Mouse (Mus musculus) gastrocnemius, adult 2 months (tissue): ENCODE results near the gene Noxo1. TPM values are rescaled to one million over a fixed set of nuclear protein-coding genes. Genes with fewer than 3 reads are reported as not detected.

ENCODE experiments used
- DNase-seq: peaks from one replicate; pipeline ENCODE4 v3.0.0; 2022
- H3K27ac ChIP-seq: fragments of 200-600 bp; 2 replicates; pipeline ENCODE4 v1.8.1; 2022; ENCODE audit warnings: mild to moderate bottlenecking
- H3K4me3 ChIP-seq: fragments of 200-600 bp; 2 replicates; pipeline ENCODE4 v1.8.1; 2022; ENCODE audit warnings: mild to moderate bottlenecking, moderate library complexity
- CTCF ChIP-seq: fragments of 200-600 bp; IDR thresholded peaks from 2 replicates; pipeline ENCODE4 v1.8.1; 2022; ENCODE audit warnings: antibody characterized with exemption, mild to moderate bottlenecking, moderate library complexity
- intact Hi-C: fragments of 180-260 bp; cut with DNase I; formaldehyde crosslinking; loops from one replicate; pipeline ENCODE4 v1.15.1; 2025
- total RNA-seq, 2 experiments: library from RNA; stranded (reverse); gene quantifications; 2 replicates each; pipeline ENCODE4 v1.2.3; 2021

Gene Noxo1
- total RNA-seq, 2 experiments from 2014 or later = 0.56 to 0.74 TPM

- intact Hi-C loops = no loop called here
- no peak within 1 kb of the TSS for H3K27ac ChIP-seq
- peak within 1 kb of the TSS; percentile 67 for H3K4me3 ChIP-seq
- no peak for DNase-seq
- TF ChIP-seq CTCF = no peak
Measured at GRCm38 (mm10) chr17:24689251-24690081, 6.6 kb upstream of the Noxo1 start, which contains the start of gene Syngr3. Gene Syngr3, minus strand, starts transcription at chr17:24689955.

GRCm38 (mm10) chr17:24692385-24692784 is 3.6 kb upstream of the Noxo1 start:
- H3K4me3 ChIP-seq = no peak overlapping the region
- H3K27ac ChIP-seq = no peak overlapping the region
- intact Hi-C loops = no loop called here
- no peak for TF ChIP-seq CTCF
- DNase-seq = no peak

- DNase-seq = no peak
- intact Hi-C loops = no loop called here
- TF ChIP-seq CTCF = no peak
Measured at GRCm38 (mm10) chr17:24695326-24696010, 566 bp upstream of the Noxo1 start.

DNA sequence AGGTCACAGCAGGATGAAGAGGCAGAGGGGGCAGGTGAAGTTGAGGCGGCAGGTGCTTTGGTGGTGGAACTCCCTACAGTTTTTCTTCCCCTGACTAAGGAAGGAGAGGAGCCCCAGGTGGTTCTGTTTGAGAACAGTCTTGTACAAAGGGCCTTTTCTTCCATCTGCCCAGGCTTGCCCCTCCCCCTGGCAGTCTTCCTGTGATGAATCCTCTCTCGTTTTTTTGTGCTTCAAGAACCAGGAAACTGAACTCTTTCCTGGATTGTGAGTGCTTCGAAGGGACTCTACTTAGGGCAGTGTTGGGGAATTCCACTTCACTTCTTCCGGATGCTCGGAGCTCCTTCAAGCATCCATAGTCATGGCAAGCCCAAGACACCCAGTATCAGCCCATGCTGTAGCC is 2.0 kb downstream of the Noxo1 start:
- intact Hi-C loops = no loop called here
- Histone ChIP-seq H3K27ac (no peak overlapping the region), H3K4me3 (no peak overlapping the region)
- TF ChIP-seq CTCF = no peak
- DNase-seq = no peak

More at GRCm38 (mm10) chr17:24695326-24696010, 566 bp upstream of the Noxo1 start:
- peak overlapping the region; percentile 82 for H3K4me3 ChIP-seq
- peak overlapping the region; percentile 92 for H3K27ac ChIP-seq

DNA sequence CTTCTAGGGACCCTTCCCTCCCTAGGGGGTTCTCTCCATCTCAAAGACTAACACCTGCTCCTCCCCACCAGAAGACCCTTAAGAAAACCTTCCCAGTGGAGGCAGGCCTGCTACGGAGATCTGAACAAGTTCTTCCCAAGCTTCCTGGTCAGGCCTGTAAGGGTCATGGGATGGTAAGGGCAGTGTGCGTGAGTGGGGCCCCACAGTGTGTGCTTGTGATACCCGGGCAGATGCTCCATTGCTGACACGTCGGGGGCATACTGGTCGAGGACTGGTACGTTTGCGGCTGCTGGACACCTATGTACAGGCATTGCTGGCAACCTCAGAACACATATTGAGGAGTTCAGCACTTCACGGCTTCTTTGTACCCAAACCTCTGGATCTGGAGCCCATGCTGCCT is 2.7 kb downstream of the Noxo1 start:
- no peak for TF ChIP-seq CTCF
- H3K4me3 ChIP-seq = no peak overlapping the region
- DNase-seq = no peak
- no peak overlapping the region for H3K27ac ChIP-seq
- intact Hi-C loops = no loop called here

DNA sequence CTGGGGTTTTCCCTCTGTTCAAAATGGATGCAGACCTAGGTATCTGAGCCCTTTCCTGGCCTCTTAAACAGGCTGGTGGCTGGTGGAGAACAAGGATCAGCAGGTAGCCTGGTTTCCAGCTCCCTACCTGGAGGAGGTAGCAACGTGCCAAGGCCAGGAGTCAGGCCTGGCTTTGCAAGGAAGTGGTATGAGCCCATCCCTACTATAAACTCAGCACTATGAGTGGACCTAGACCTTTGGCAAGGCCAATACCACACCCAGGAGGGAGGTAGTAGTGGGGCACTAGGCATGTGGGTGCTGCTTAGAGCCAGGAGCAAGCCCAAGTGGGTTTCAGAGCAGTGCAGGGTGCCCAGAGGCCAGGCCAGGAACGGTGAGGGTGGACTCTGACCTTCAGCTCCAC is 3.4 kb downstream of the Noxo1 start:
- H3K4me3 ChIP-seq = no peak overlapping the region
- TF ChIP-seq CTCF = no peak
- no peak for DNase-seq
- H3K27ac ChIP-seq = no peak overlapping the region
- intact Hi-C loops = no loop called here

DNA sequence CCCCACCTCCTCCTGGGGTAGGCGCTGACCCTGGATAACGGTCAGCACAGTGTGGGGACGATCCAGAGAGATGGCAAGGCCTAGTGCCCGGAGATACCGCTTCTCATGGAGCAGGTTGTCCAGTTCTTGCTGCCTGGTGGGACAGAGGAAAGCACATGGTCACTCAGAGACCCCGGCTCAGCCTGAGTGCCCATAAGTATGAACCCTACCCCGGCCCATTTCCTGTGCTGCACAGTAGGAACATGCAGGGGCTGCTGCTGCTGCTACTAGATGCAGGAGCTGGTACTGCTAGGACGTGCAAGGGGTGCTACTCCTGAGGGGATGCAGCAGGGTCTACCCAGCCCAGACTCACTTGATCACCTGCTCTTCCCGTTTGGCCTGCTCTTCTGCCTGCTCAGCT is 5.2 kb downstream of the Noxo1 start:
- no peak for TF ChIP-seq CTCF
- H3K27ac ChIP-seq = no peak overlapping the region
- H3K4me3 ChIP-seq = no peak overlapping the region
- intact Hi-C loops = no loop called here
- DNase-seq = no peak

DNA sequence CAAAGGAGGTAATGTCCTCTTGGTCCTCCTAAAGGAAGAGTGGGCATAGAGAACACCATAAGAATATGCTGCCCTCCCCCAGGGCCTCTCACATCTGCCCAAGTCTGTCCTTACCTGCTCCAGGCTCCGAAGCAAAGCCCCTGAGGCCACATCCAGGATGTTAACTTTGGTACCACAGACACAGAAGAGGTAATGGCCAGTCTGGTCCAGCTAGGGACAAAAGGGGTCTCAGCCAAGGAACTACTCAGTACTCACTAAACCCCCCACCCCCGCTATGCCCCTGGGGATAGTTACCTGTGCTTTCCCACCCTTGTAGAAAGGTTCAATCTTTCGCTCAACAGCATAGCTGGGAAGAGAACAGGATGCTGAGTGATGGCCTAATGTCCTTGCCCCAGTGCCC is 9.8 kb downstream of the Noxo1 start:
- H3K27ac ChIP-seq = no peak overlapping the region
- H3K4me3 ChIP-seq = no peak overlapping the region
- no peak for DNase-seq
- no peak for TF ChIP-seq CTCF
- intact Hi-C loops = no loop called here

GRCm38 (mm10) chr17:24706982-24707800 is 11.2 kb downstream of the Noxo1 start, which contains the start of gene Tbl3:
Gene Tbl3, minus strand, starts transcription at chr17:24707660.
- peak within 1 kb of the TSS; percentile 86 for H3K27ac ChIP-seq
- peak; percentile 94 for DNase-seq
- intact Hi-C loops = loop anchor here (1.0 kb wide), 1 partner anchor 12 kb away; no protein-coding TSS in a partner anchor
- no peak for TF ChIP-seq CTCF
- H3K4me3 ChIP-seq = peak within 1 kb of the TSS; percentile 75

GRCm38 (mm10) chr17:24707801-24708425 is 11.9 kb downstream of the Noxo1 start:
- intact Hi-C loops = loop anchor here (1.0 kb wide), 1 partner anchor 11 kb away; no protein-coding TSS in a partner anchor
- no peak for DNase-seq
- peak overlapping the region; percentile 75 for H3K4me3 ChIP-seq
- H3K27ac ChIP-seq = peak overlapping the region; percentile 86
- TF ChIP-seq CTCF = no peak

DNA sequence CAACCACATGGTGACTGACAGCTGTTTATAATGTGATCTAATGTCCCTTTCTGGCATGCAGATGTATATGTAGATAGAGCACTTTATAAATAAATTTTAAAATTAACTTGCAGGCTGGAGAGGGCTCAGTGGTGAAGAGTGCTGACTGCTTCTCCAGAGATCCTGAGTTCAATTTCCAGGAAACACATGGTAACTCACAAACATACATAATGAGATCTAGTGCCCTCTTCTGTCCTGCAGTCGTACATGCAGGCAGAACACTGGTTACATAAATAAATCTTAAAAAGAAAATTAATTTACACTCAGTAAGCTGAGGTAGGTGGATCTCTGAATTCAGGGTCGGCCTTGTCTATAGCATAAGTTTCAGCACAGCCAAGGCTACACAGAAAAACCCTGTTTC is 12.6 kb downstream of the Noxo1 start:
- Histone ChIP-seq H3K27ac (peak overlapping the region; percentile 86; the same call in 1 of the 2 replicates), H3K4me3 (peak overlapping the region; percentile 75)
- intact Hi-C loops = no loop called here
- no peak for DNase-seq
- TF ChIP-seq CTCF = peak; percentile 62

GRCm38 (mm10) chr17:24715556-24715955 is 19.5 kb downstream of the Noxo1 start:
- intact Hi-C loops = no loop called here
- TF ChIP-seq CTCF = no peak
- Histone ChIP-seq H3K27ac (no peak overlapping the region), H3K4me3 (no peak overlapping the region)
- DNase-seq = no peak
